Mouse (Mus musculus): ENCODE measurements at regions not wholly inside any gene's neighbourhood (a gene's known extent, or its start where the extent isn't known, plus 50 kb on each side); places are given as distances from the start of the nearest gene placed in this dataset.

DNA sequence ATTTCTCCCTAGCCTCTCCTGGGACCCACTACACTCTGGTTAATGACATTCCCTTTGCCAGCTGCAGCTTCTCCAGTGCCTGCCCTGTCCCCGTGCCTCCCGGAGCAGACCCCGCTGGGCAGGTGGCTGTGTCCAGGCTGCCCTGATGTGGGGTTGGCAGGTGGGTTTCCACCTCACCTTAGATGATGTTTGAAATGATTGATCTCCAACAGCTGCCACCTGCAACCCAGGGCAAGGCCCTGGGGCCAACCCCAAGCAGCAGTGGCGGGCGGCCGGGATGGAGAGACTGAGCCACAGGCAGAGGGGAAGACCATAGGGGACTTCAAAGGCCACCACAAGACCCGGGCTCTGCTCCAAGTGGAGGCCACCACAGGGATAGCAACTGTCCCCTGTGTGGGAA is 93.6 kb upstream of the Mvb12b start:
- DNase-seq = no peak

DNA sequence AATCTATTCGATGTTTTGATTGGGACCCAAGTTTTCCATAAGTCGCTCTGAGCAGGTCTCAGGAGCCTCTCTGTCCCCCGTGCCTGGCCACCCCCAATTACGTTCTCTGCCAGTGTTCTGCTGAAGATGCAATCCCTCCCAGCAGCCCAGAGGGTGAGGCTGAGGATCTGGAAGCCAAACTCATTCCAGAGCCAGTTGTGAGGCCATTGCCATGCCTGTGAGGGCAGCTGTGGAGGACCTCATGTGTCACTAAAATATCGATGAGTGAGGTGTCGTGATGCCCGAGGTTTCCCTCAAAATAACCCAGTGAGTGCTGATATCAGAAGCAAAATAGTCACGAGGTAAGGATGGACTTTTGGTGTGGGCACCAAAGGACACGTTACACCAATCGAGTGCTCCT is 93.1 kb upstream of the Mvb12b start:
- DNase-seq = no peak

DNA sequence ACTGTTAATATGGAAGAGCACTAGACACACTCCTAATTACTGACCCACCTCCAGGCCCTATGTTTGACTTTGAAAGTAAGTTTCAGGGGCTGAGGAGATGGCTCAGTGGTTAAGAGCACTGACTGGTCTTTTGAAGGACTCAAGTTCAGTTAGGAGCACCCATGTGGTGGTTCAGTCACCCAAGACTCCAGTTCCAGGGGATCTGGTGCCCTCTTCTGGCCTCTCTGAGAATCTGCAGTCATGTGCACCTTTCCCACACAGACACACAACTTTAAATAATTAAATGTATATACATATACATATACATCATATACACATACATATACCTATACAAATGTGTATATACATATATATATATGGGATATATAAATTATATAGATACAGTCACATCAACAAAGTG is 91.5 kb upstream of the Mvb12b start:
- no peak for DNase-seq

DNA sequence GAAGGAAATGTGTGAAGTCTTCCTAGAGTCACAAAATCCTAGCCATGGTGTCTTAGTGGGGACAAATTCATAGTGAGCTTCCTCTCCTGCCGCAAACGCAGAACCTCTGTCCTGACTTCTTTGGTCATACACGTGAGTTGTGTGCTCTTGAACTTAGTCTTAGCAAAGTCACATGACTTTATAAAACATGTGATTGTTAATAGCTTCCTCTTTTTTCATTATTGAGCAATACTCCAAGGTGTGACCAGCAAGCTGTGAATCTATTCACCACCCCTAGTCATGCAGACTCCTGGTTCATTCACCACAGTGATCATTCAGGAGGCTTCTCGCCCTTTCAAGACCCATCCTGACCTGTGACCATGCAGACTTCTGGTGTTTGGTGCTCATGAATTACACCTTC is 90.8 kb upstream of the Mvb12b start:
- no peak for DNase-seq

- DNase-seq = no peak
Measured at GRCm38 (mm10) chr2:33977576-33978352, 90.0 kb upstream of the Mvb12b start.

DNA sequence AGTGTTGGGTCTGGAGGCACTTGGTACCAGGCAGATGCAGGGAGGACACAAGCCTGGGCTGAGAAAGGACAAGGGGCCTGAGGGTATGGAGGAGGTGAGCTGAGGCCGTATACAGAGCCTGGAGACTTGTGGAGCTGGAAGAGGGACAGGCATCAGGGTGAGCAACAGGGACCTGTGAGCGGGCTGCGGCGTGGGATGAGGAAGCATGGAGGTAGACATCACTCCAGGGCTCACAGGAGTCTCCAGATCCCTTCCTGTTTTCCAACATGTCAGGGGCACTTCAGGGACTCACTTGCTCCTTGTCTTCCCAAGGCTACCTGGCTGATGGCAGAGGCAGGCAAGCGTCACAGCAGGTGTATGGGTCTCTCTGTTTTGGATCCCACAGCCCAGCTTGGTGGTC is 89.4 kb upstream of the Mvb12b start:
- no peak for DNase-seq

DNA sequence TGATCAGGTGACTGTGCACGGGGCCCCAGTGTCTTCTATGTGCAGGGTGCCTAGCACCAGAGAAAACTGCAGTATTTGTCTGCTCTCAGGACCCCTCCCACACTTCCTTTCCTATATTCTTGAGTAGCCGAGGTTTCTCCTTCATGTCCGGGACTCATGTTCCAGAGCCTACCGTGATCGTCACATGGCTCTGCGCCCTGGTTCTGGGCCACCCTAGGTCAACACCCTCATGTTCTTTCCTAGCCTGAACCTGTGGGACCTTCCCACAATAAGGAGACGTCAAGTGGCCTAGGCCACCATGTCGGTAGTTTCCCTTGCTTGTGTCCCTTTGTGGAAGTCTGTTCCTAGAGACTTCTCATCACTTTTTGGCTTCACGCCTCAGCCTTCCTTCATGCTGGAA is 88.4 kb upstream of the Mvb12b start:
- DNase-seq = no peak

DNA sequence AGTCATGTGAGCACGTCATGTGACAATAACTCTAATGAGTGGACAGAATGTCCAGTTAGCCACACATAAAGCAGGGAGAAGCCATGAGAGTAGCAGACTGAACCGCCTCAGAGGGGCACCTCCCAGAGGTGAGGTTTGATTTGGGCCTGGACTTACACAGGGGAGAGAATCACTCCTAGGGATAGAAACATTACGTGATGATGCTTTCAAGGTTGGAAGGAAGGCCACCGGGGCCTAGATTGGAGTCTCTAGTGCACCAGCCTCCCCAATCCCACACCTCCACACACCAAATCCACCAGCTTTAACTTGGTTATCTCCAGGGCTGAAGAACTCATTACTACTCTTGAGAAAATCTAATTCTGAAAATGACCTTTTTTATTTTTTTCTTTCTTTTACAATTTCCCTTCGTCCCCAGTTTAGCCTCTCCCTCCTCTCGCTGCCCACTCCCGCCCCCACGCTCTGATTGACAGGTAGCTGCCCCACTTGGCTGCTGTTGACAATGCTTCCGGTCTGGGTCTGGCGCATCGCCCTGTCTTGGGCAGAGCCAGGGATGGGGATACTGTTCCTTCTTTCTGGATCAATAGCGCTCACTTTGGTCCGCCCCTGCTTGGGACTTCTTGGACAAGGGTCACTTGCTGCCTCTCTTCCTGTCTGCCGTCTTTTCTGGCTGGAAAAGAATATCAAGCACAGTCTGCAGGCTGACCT is 87.8 kb upstream of the Mvb12b start:
- DNase-seq = peak; percentile 66 to 89

GRCm38 (mm10) chr2:33974737-33975422 is 87.1 kb upstream of the Mvb12b start:
- DNase-seq = no peak

GRCm38 (mm10) chr2:33974031-33974430 is 86.3 kb upstream of the Mvb12b start:
- no peak for DNase-seq

GRCm38 (mm10) chr2:33973213-33973834 is 85.6 kb upstream of the Mvb12b start:
- DNase-seq = peak; percentile 60 to 85

DNA sequence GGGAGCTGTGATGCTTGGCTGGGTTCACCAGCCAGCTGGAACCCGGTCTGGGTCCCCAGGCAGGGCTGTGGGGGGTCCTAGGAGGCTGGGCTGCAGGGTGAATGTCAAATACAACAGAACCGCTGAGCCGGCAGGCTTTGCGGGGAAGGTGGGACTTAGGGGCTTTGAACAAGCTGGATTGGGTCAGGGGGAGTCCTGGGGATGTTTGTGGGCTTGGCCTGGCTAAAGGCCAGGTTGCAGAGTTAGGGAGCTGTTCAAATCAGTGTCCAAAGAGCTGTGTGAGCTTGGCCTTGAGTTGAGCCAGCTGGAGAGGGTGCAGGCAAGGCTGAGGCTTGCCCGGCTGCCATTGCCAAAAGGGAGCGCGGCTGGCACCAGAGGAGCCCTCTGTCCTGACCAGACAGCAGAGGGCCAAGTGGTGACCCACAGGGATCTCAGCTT is 79.3 kb upstream of the Mvb12b start:
- peak in 1 of 2 experiments; percentile 9 for DNase-seq

DNA sequence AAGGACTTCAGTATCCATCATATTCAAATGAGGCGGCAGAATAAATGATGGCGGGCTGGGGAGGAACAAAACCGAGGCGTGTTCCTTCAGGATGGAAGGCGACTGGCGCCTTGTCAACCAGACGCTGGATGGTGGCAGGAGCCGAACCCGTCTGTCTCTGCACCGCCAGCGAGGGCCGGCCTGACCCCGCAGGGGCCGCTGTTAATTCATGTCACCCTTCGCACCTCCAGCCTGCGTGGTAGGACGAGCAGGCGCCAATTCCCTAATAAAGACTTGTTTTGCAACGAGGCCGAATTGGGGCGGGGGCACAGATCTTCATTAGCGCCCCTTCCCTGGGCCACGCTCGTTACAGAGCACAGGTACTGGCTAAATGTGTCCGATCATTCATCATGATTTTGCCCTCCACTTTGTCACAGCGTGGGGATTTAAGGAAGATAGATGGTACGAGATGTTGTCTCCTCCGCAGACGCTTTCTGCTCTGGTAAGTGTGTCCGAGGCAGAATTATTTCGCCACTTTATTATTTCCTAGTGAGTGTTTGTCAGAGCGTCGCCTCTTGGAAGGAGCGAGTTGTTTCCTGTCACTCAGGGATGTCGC is 78.7 kb upstream of the Mvb12b start:
- DNase-seq = no peak

GRCm38 (mm10) chr2:33964096-33964495 is 76.3 kb upstream of the Mvb12b start:
- no peak for DNase-seq

DNA sequence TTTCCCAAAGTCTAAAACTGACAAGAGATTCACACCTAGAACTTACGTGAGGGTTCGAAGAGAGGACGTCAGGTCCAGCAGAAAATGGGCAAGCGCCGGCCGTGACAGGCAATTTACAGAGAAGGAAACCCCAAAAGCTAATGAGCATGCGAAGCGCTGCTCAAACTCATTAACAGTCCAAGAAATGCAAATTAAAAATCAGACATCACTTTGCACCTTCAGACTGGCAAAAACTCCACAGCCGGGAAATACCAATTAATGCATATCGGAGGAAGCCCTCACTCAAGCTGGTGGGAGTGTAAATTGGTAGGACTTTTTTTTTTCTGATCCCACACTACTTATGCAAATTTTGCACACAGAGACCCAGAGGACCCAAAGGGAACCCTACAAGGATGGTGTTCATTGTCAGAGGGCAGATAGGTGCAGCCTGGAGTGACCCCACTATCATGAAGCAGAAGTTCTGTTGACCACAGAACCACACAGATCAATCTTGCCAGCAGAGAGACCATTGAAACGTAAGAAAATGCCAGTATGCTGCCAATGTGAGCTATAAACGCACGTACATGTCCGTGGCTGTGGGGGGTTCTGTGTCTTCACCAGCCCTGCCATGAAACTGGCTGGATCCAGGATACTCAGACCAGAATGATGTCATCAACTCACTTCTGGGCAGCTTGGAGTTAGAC is 74.8 kb upstream of the Mvb12b start:
- DNase-seq = no peak

DNA sequence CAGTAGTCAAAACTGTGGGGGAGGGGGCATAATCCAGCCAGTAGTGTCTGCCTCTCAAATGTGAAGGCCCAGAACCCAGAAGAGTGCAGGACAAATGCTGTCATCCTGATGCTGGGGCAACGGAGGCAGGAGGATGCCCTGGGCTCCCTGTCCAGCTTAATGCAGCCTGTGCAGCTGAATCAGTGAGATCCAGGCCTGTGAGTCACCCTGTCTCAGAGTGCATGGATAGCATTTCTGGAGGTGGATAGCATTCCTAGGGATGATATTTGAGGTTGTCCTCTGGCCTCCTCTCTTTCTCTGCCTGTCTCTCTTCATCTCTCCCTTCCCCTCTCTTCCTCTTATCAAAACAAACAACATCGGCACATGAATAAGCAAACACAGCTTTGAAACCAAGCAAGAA is 73.8 kb upstream of the Mvb12b start:
- DNase-seq = no peak

GRCm38 (mm10) chr2:33957754-33958153 is 70.0 kb upstream of the Mvb12b start:
- DNase-seq = peak; percentile 28 to 76

- no peak for DNase-seq
Measured at GRCm38 (mm10) chr2:33944301-33944700, 56.6 kb upstream of the Mvb12b start.

DNA sequence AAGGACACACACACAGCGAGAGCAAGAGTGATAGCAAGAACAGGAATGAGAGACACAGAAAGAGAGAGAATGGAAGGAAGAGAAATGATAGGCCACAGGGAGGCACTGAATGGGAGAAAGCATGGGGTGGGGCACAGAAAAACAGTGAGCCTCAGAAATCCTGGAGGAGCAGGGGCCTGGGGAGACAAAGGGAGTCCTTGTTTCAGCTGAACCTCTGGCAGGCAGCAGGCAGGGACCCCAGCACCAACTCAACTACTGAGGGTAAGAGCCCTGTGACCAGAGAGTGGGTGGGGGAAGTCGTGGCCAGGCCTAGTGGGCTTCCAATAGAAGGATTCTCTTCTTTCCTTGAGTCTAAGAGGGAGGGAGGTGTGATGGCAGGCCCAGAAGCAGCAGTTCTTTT is 54.3 kb upstream of the Mvb12b start:
- DNase-seq = no peak

- no peak for DNase-seq
Measured at GRCm38 (mm10) chr2:33941316-33941715, 53.6 kb upstream of the Mvb12b start.

DNA sequence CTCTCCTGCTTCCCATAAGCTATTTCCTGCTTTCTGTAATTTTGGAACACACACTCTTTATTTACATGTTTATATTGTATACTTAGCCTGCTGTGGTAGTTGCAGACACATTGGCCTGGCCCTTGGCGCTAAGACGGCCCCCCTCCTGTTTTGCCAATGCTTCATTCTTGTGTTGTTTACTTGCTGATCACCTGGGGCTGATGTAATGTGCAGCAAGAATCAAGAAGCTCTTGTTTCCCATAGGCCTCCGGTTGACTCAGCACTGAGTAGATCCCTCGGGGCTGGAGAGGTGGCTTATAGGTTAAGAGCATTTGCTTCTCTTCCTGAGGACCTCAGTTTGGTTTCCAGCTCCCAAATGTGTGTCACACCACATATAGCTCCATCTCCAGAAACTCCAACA is 52.1 kb upstream of the Mvb12b start:
- DNase-seq = no peak
